Mouse (Mus musculus) kidney, embryonic 14.5 days (tissue): ENCODE results near the gene Gjb3. TPM values are rescaled to one million over a fixed set of nuclear protein-coding genes. Genes with fewer than 3 reads are reported as not detected.

ENCODE experiments used
- ATAC-seq: fragments of 200-750 bp; cut with Nextera tagmentation; 2 replicates; pipeline ENCODE4 v1.8.0; 2017; ENCODE audit warnings: moderate number of reproducible peaks, mild to moderate bottlenecking, moderate TSS enrichment, moderate library complexity; ENCODE audit not compliant: low FRiP score, low TSS enrichment
- H3K27ac ChIP-seq: fragments of 300-500 bp; sonication (generic); 2 replicates; pipeline ENCODE4 v1.5.1; 2014; ENCODE audit warnings: low read depth, mild to moderate bottlenecking, low read length, moderate library complexity, mixed read lengths
- H3K27me3 ChIP-seq: fragments of 300-500 bp; sonication (generic); 2 replicates; pipeline ENCODE4 v1.6.1; 2014; ENCODE audit warnings: mild to moderate bottlenecking, low read length; ENCODE audit not compliant: control insufficient read depth, insufficient read depth
- H3K36me3 ChIP-seq: fragments of 300-500 bp; sonication (generic); 2 replicates; pipeline ENCODE4 v1.6.1; 2014; ENCODE audit warnings: low read length, mixed read lengths; ENCODE audit not compliant: control insufficient read depth, insufficient read depth
- H3K4me1 ChIP-seq: fragments of 300-500 bp; sonication (generic); 2 replicates; pipeline ENCODE4 v1.6.1; 2014; ENCODE audit warnings: low read length, mixed read lengths; ENCODE audit not compliant: control insufficient read depth, insufficient read depth
- H3K4me2 ChIP-seq: fragments of 300-500 bp; sonication (generic); replicated peaks from 2 replicates; pipeline ENCODE4 v1.6.1; 2014; ENCODE audit warnings: low read depth, mild to moderate bottlenecking, low read length
- H3K4me3 ChIP-seq: fragments of 300-500 bp; sonication (generic); 2 replicates; pipeline ENCODE4 v1.5.1; 2014; ENCODE audit warnings: mild to moderate bottlenecking, low read length
- H3K9ac ChIP-seq: fragments of 300-500 bp; sonication (generic); 2 replicates; pipeline ENCODE4 v1.6.1; 2014; ENCODE audit warnings: low read depth, mild to moderate bottlenecking, low read length, moderate library complexity
- H3K9me3 ChIP-seq: fragments of 300-500 bp; sonication (generic); 2 replicates; pipeline ENCODE4 v1.6.1; 2016; ENCODE audit warnings: low read length; ENCODE audit not compliant: control insufficient read depth
- WGBS: fragments of 180-500 bp; shearing (Covaris S2); extraction: QIAGEN DNeasy Blood & Tissue Kit; methylation state at CpG from one replicate; pipeline ENCODE4 v1.1.7; 2014; 5-methylcytosine and 5-hydroxymethylcytosine counted together
- polyA plus RNA-seq: library from polyadenylated mRNA; unstranded; fragments of >200 nt; fragmentation: Nextera tagmentation; extraction: Ambion mirVana; gene quantifications from 2 replicates; pipeline ENCODE4 v1.2.1, GENCODE M21; 2014

Gjb3 gene
- polyA plus RNA-seq, 1 experiment from 2014 or later = 1.5 TPM

GRCm38 (mm10) chr4:127314585-127314984, 16.1 kb downstream of the Gjb3 start:
- Histone ChIP-seq H3K27me3 (peaks cover 23% of the 10 kb centered on the region), H3K9ac (peak overlapping the region; percentile 52; the same call in 1 of the 2 replicates), H3K36me3 (no peaks in the 10 kb centered on the region), H3K4me2 (peak overlapping the region; percentile 85), H3K4me1 (0 out of 2 replicates have a peak, but pooled peaks cover 2% of the 10 kb centered on the region), H3K27ac (no peak overlapping the region), H3K4me3 (no peak overlapping the region), H3K9me3 (no peaks in the 10 kb centered on the region)
- ATAC-seq = no peak
- 48% methylated on average over 9 of the region's 9 CpGs for WGBS

GRCm38 (mm10) chr4:127313861-127314260, 16.8 kb downstream of the Gjb3 start, which contains the start of gene Gja4:
Gene Gja4, minus strand, starts transcription at chr4:127314039.
- peak; percentile 87 for ATAC-seq
- Histone ChIP-seq H3K4me1 (0 out of 2 replicates have a peak, but pooled peaks cover 2% of the 10 kb centered on the region), H3K9me3 (no peaks in the 10 kb centered on the region), H3K27me3 (peaks cover 23% of the 10 kb centered on the region), H3K27ac (no peak within 1 kb of the TSS), H3K4me2 (peak within 1 kb of the TSS; percentile 85), H3K9ac (peak within 1 kb of the TSS; percentile 52), H3K4me3 (peak within 1 kb of the TSS; percentile 46), H3K36me3 (no peaks in the 10 kb centered on the region)
- WGBS = 0% methylated on average over 23 of the region's 25 CpGs

- no peak overlapping the region for H3K9ac ChIP-seq
- WGBS = 79% methylated on average over 24 of the region's 24 CpGs
- peaks cover 23% of the 10 kb centered on the region for H3K27me3 ChIP-seq
- H3K27ac ChIP-seq = no peak overlapping the region
- 0 out of 2 replicates have a peak, but pooled peaks cover 2% of the 10 kb centered on the region for H3K4me1 ChIP-seq
- H3K9me3 ChIP-seq = no peaks in the 10 kb centered on the region
- no peaks in the 10 kb centered on the region for H3K36me3 ChIP-seq
- H3K4me3 ChIP-seq = no peak overlapping the region; the same call in 1 of the 2 replicates
- ATAC-seq = no peak
- H3K4me2 ChIP-seq = no peak overlapping the region
These were observed 18.3 kb downstream of the Gjb3 start for GRCm38 (mm10) chr4:127312349-127312748.

- Histone ChIP-seq H3K27me3 (peaks cover 23% of the 10 kb centered on the region), H3K4me3 (no peak overlapping the region; the same call in 1 of the 2 replicates)
These were observed 19.1 kb downstream of the Gjb3 start for GRCm38 (mm10) chr4:127311561-127311960.

GRCm38 (mm10) chr4:127306915-127307314, 23.7 kb downstream of the Gjb3 start:
- Histone ChIP-seq H3K27ac (no peak overlapping the region), H3K9ac (no peak overlapping the region), H3K27me3 (peaks cover 5% of the 10 kb centered on the region), H3K4me1 (no peaks in the 10 kb centered on the region), H3K4me2 (no peak overlapping the region), H3K36me3 (no peaks in the 10 kb centered on the region), H3K9me3 (no peaks in the 10 kb centered on the region), H3K4me3 (no peak overlapping the region)
- ATAC-seq = no peak
- WGBS = 61% methylated on average over 2 of the region's 2 CpGs

More at GRCm38 (mm10) chr4:127311561-127311960, 19.1 kb downstream of the Gjb3 start:
- H3K4me1 ChIP-seq = 0 out of 2 replicates have a peak, but pooled peaks cover 2% of the 10 kb centered on the region
- WGBS = 59% methylated on average over 9 of the region's 9 CpGs
- no peaks in the 10 kb centered on the region for H3K36me3 ChIP-seq
- H3K9me3 ChIP-seq = no peaks in the 10 kb centered on the region
- H3K27ac ChIP-seq = no peak overlapping the region
- no peak overlapping the region for H3K4me2 ChIP-seq
- ATAC-seq = no peak
- no peak overlapping the region for H3K9ac ChIP-seq

GRCm38 (mm10) chr4:127303796-127304195, 26.8 kb downstream of the Gjb3 start:
- no peaks in the 10 kb centered on the region for H3K4me1 ChIP-seq
- 74% methylated on average over 3 of the region's 3 CpGs for WGBS
- no peak overlapping the region for H3K4me3 ChIP-seq
- no peaks in the 10 kb centered on the region for H3K27me3 ChIP-seq
- no peak for ATAC-seq
- H3K9me3 ChIP-seq = no peaks in the 10 kb centered on the region
- no peaks in the 10 kb centered on the region for H3K36me3 ChIP-seq
- no peak overlapping the region for H3K27ac ChIP-seq
- H3K4me2 ChIP-seq = no peak overlapping the region
- no peak overlapping the region for H3K9ac ChIP-seq

GRCm38 (mm10) chr4:127300503-127300902, 30.1 kb downstream of the Gjb3 start:
- Histone ChIP-seq H3K27me3 (no peaks in the 10 kb centered on the region), H3K27ac (no peak overlapping the region), H3K4me2 (no peak overlapping the region), H3K9ac (no peak overlapping the region), H3K36me3 (no peaks in the 10 kb centered on the region), H3K4me3 (no peak overlapping the region), H3K9me3 (no peaks in the 10 kb centered on the region), H3K4me1 (no peaks in the 10 kb centered on the region)
- 78% methylated on average over 5 of the region's 5 CpGs for WGBS
- ATAC-seq = no peak

- no peak for ATAC-seq
- no peak overlapping the region for H3K27ac ChIP-seq
- no peaks in the 10 kb centered on the region for H3K4me1 ChIP-seq
- WGBS = 81% methylated on average over 5 of the region's 5 CpGs
- no peak overlapping the region for H3K4me3 ChIP-seq
- no peak overlapping the region for H3K9ac ChIP-seq
- no peaks in the 10 kb centered on the region for H3K27me3 ChIP-seq
- no peak overlapping the region for H3K4me2 ChIP-seq
- no peaks in the 10 kb centered on the region for H3K36me3 ChIP-seq
- no peaks in the 10 kb centered on the region for H3K9me3 ChIP-seq
These were observed 38.0 kb downstream of the Gjb3 start for GRCm38 (mm10) chr4:127292631-127293030.

- no peak for ATAC-seq
- H3K27me3 ChIP-seq = no peaks in the 10 kb centered on the region
- no peaks in the 10 kb centered on the region for H3K9me3 ChIP-seq
- no peak overlapping the region for H3K27ac ChIP-seq
- H3K4me2 ChIP-seq = no peak overlapping the region
- no peaks in the 10 kb centered on the region for H3K4me1 ChIP-seq
- no peak overlapping the region for H3K4me3 ChIP-seq
- 61% methylated on average over 6 of the region's 6 CpGs for WGBS
- no peaks in the 10 kb centered on the region for H3K36me3 ChIP-seq
- H3K9ac ChIP-seq = no peak overlapping the region
These were observed 41.5 kb downstream of the Gjb3 start for GRCm38 (mm10) chr4:127289039-127289548.
